Mouse (Mus musculus) olfactory bulb, adult 2 months (tissue): ENCODE results near the gene Fibp.

Experiments
- CTCF ChIP-seq: fragments of 200-500 bp; IDR thresholded peaks from 2 replicates; pipeline ENCODE4 v1.5.1; 2012; ENCODE audit warnings: low read depth, mild to moderate bottlenecking, low read length, moderate library complexity; ENCODE audit not compliant: insufficient read depth
- POLR2A ChIP-seq: fragments of 200-500 bp; IDR thresholded peaks from 2 replicates; pipeline ENCODE4 v1.6.1; 2012; ENCODE audit warnings: mild to moderate bottlenecking, low read depth, low read length, moderate library complexity; ENCODE audit not compliant: insufficient read depth

DNA sequence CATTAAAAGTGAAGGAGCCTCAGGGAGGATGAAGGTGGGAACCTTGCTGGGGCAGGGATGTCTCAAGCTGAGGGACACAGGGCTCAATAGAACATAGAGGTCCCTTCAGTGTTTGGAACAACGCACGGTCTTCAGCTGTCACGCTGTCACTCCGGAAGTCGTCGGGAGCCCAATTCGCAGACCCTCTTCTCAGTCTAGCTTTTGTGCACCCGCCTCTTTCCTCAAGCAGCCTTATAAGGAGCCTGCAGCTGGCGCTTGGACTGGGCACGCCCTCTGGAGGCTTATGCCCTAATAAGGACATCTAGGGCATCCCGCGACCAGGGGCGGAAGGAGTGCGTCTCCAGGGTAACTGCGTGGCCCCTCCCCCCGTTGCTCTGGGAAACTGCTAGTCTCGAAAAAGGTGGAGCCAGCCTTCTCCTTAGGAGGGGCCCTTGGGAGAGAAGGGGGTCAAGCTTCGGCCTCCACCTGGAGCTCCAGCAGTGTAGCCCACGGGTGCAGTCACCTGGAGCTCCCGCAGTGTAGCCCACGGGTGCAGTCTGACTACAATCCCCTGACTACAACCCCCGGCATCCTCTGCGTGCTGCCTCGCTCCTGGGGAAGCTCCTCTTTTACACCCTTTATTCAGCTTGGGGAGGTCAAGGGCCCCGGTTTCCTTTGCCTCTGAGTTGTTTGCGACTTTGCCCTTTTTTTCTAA lies 28.6 kb downstream of the Fibp start:
- TF ChIP-seq CTCF (0 out of 2 replicates have a peak, but pooled peaks have one; percentile 12), POLR2A (peak; percentile 33)
